Mouse (Mus musculus): ENCODE measurements around the gene Wbp1. TPM values are rescaled to one million over a fixed set of nuclear protein-coding genes. Genes with fewer than 3 reads are reported as not detected.
A peak's percentile ranks its signal among the peaks of the same experiment; 100 is the strongest.

The Wbp1 gene
- total RNA-seq, 1 experiment: 47.5 TPM

- H3K9ac ChIP-seq (ENCODE audit: insufficient read depth, low read depth, low read length, poor library complexity, severe bottlenecking): no peak overlapping the region
- TF ChIP-seq CHD2 (IDR thresholded peaks at IDR 0.05; ENCODE audit: low read depth, low read length): no peak
- no peak for TF ChIP-seq ZC3H11A (IDR thresholded peaks at IDR 0.05; ENCODE audit: borderline replicate concordance, low read depth, low read length)
- no peak for TF ChIP-seq ZNF384 (IDR thresholded peaks at IDR 0.05; ENCODE audit: low read depth, low read length)
- no peak for TF ChIP-seq HCFC1 (IDR thresholded peaks at IDR 0.05; ENCODE audit: borderline replicate concordance, insufficient read depth, low read length)
- TF ChIP-seq MAFK (IDR thresholded peaks at IDR 0.05; ENCODE audit: insufficient read depth, low read depth, low read length): no peak
- peaks cover 0 to 2% of the 10 kb centered on the region in 2 experiments; a peak in 2 of 4 replicates for H3K4me1 ChIP-seq (ENCODE audit: control insufficient read depth in 2 of 2, insufficient read depth in 2 of 2, low read length in 2 of 2, poor library complexity in 1 of 2)
- H3K27ac ChIP-seq (ENCODE audit: insufficient read depth, low read depth, low read length, poor library complexity, severe bottlenecking): no peak overlapping the region
- in situ Hi-C loops (cut with MboI; ENCODE audit: low sequenced_read_pairs in 2 of 2, unreplicated experiment in 2 of 2): no loop called here
- H3K4me3 ChIP-seq (ENCODE audit: insufficient read depth in 1 of 2, low read depth in 1 of 2, low read length in 2 of 2, poor library complexity in 1 of 2, severe bottlenecking in 1 of 2): no peak overlapping the region
- H3K36me3 ChIP-seq (ENCODE audit: control insufficient read depth, insufficient read depth, low read length, poor library complexity, severe bottlenecking): no peaks in the 10 kb centered on the region; the same call in 1 of the 2 replicates
- H3K9me3 ChIP-seq (ENCODE audit: control insufficient read depth, insufficient read depth, low read depth, low read length): no peaks in the 10 kb centered on the region
- DNase-seq (ENCODE audit: low read depth, low spot score): no peak
Observed at GRCm38 (mm10) chr6:83153485-83153884, 32.1 kb upstream of the Wbp1 start.

GRCm38 (mm10) chr6:83153038-83153437 is 31.7 kb upstream of the Wbp1 start:
- no peaks in the 10 kb centered on the region; the same call in 1 of the 2 replicates for H3K36me3 ChIP-seq (ENCODE audit: control insufficient read depth, insufficient read depth, low read length, poor library complexity, severe bottlenecking)
- H3K4me3 ChIP-seq (ENCODE audit: insufficient read depth in 1 of 2, low read depth in 1 of 2, low read length in 2 of 2, poor library complexity in 1 of 2, severe bottlenecking in 1 of 2): no peak overlapping the region
- TF ChIP-seq ZNF384 (IDR thresholded peaks at IDR 0.05; ENCODE audit: low read depth, low read length) (no peak), HCFC1 (IDR thresholded peaks at IDR 0.05; ENCODE audit: borderline replicate concordance, insufficient read depth, low read length) (no peak), MAFK (IDR thresholded peaks at IDR 0.05; ENCODE audit: insufficient read depth, low read depth, low read length) (no peak)
- no peaks in the 10 kb centered on the region for H3K9me3 ChIP-seq (ENCODE audit: control insufficient read depth, insufficient read depth, low read depth, low read length)
- in situ Hi-C loops (cut with MboI; ENCODE audit: low sequenced_read_pairs in 2 of 2, unreplicated experiment in 2 of 2): no loop called here
- no peak overlapping the region for H3K27ac ChIP-seq (ENCODE audit: insufficient read depth, low read depth, low read length, poor library complexity, severe bottlenecking)
- no peak overlapping the region for H3K9ac ChIP-seq (ENCODE audit: insufficient read depth, low read depth, low read length, poor library complexity, severe bottlenecking)
- DNase-seq (ENCODE audit: low read depth, low spot score): no peak
- H3K4me1 ChIP-seq (ENCODE audit: control insufficient read depth in 2 of 2, insufficient read depth in 2 of 2, low read length in 2 of 2, poor library complexity in 1 of 2): peaks cover 0 to 2% of the 10 kb centered on the region in 2 experiments; a peak in 2 of 4 replicates

- Histone ChIP-seq H3K9ac (ENCODE audit: insufficient read depth, low read depth, low read length, poor library complexity, severe bottlenecking) (no peak overlapping the region), H3K27ac (ENCODE audit: insufficient read depth, low read depth, low read length, poor library complexity, severe bottlenecking) (no peak overlapping the region), H3K4me1 (ENCODE audit: control insufficient read depth in 2 of 2, insufficient read depth in 2 of 2, low read length in 2 of 2, poor library complexity in 1 of 2) (peaks cover 0 to 8% of the 10 kb centered on the region in 2 experiments; a peak in 2 of 4 replicates), H3K36me3 (ENCODE audit: control insufficient read depth, insufficient read depth, low read length, poor library complexity, severe bottlenecking) (no peaks in the 10 kb centered on the region; the same call in 1 of the 2 replicates), H3K4me3 (ENCODE audit: insufficient read depth in 1 of 2, low read depth in 1 of 2, low read length in 2 of 2, poor library complexity in 1 of 2, severe bottlenecking in 1 of 2) (no peak overlapping the region), H3K9me3 (ENCODE audit: control insufficient read depth, insufficient read depth, low read depth, low read length) (no peaks in the 10 kb centered on the region)
- TF ChIP-seq ZC3H11A (IDR thresholded peaks at IDR 0.05; ENCODE audit: borderline replicate concordance, low read depth, low read length) (no peak), HCFC1 (IDR thresholded peaks at IDR 0.05; ENCODE audit: borderline replicate concordance, insufficient read depth, low read length) (no peak), CHD2 (IDR thresholded peaks at IDR 0.05; ENCODE audit: low read depth, low read length) (no peak)
- in situ Hi-C loops (cut with MboI; ENCODE audit: low sequenced_read_pairs in 2 of 2, unreplicated experiment in 2 of 2): no loop called here
- no peak for DNase-seq (ENCODE audit: low read depth, low spot score)
Observed at GRCm38 (mm10) chr6:83151721-83152120, 30.4 kb upstream of the Wbp1 start.

- in situ Hi-C loops (cut with MboI; ENCODE audit: low sequenced_read_pairs in 2 of 2, unreplicated experiment in 2 of 2): no loop called here
- Histone ChIP-seq H3K9ac (ENCODE audit: insufficient read depth, low read depth, low read length, poor library complexity, severe bottlenecking) (peak overlapping the region; percentile 17; the same call in 1 of the 2 replicates), H3K27ac (ENCODE audit: insufficient read depth, low read depth, low read length, poor library complexity, severe bottlenecking) (0 out of 2 replicates have a peak overlapping the region, but pooled peaks have one; percentile 46), H3K4me3 (ENCODE audit: insufficient read depth in 1 of 2, low read depth in 1 of 2, low read length in 2 of 2, poor library complexity in 1 of 2, severe bottlenecking in 1 of 2) (peak overlapping the region in 1 of 2 experiments; percentile 8; a peak in 1 of 4 replicates), H3K36me3 (ENCODE audit: control insufficient read depth, insufficient read depth, low read length, poor library complexity, severe bottlenecking) (no peaks in the 10 kb centered on the region), H3K9me3 (ENCODE audit: control insufficient read depth, insufficient read depth, low read depth, low read length) (no peaks in the 10 kb centered on the region), H3K4me1 (ENCODE audit: control insufficient read depth in 2 of 2, insufficient read depth in 2 of 2, low read length in 2 of 2, poor library complexity in 1 of 2) (peaks cover 1 to 10% of the 10 kb centered on the region in 2 experiments; a peak in 3 of 4 replicates)
- DNase-seq (ENCODE audit: low read depth, low spot score): no peak
- TF ChIP-seq MAFK (IDR thresholded peaks at IDR 0.05; ENCODE audit: insufficient read depth, low read depth, low read length) (no peak), ZC3H11A (IDR thresholded peaks at IDR 0.05; ENCODE audit: borderline replicate concordance, low read depth, low read length) (no peak), CHD2 (IDR thresholded peaks at IDR 0.05; ENCODE audit: low read depth, low read length) (no peak), ZNF384 (IDR thresholded peaks at IDR 0.05; ENCODE audit: low read depth, low read length) (no peak), HCFC1 (IDR thresholded peaks at IDR 0.05; ENCODE audit: borderline replicate concordance, insufficient read depth, low read length) (no peak)
Observed at GRCm38 (mm10) chr6:83147280-83147679, 25.9 kb upstream of the Wbp1 start.

GRCm38 (mm10) chr6:83145805-83146204 is 24.4 kb upstream of the Wbp1 start:
- H3K9ac ChIP-seq (ENCODE audit: insufficient read depth, low read depth, low read length, poor library complexity, severe bottlenecking): no peak overlapping the region
- H3K4me1 ChIP-seq (ENCODE audit: control insufficient read depth in 2 of 2, insufficient read depth in 2 of 2, low read length in 2 of 2, poor library complexity in 1 of 2): peaks cover 1 to 8% of the 10 kb centered on the region in 2 experiments; a peak in 2 of 4 replicates
- no peaks in the 10 kb centered on the region for H3K9me3 ChIP-seq (ENCODE audit: control insufficient read depth, insufficient read depth, low read depth, low read length)
- in situ Hi-C loops (cut with MboI; ENCODE audit: low sequenced_read_pairs in 2 of 2, unreplicated experiment in 2 of 2): no loop called here
- no peak overlapping the region for H3K27ac ChIP-seq (ENCODE audit: insufficient read depth, low read depth, low read length, poor library complexity, severe bottlenecking)
- TF ChIP-seq ZC3H11A (IDR thresholded peaks at IDR 0.05; ENCODE audit: borderline replicate concordance, low read depth, low read length) (no peak), HCFC1 (IDR thresholded peaks at IDR 0.05; ENCODE audit: borderline replicate concordance, insufficient read depth, low read length) (no peak), ZNF384 (IDR thresholded peaks at IDR 0.05; ENCODE audit: low read depth, low read length) (no peak), CHD2 (IDR thresholded peaks at IDR 0.05; ENCODE audit: low read depth, low read length) (no peak), MAFK (IDR thresholded peaks at IDR 0.05; ENCODE audit: insufficient read depth, low read depth, low read length) (no peak)
- no peaks in the 10 kb centered on the region for H3K36me3 ChIP-seq (ENCODE audit: control insufficient read depth, insufficient read depth, low read length, poor library complexity, severe bottlenecking)
- peak overlapping the region in 1 of 2 experiments; percentile 5; a peak in 1 of 4 replicates for H3K4me3 ChIP-seq (ENCODE audit: insufficient read depth in 1 of 2, low read depth in 1 of 2, low read length in 2 of 2, poor library complexity in 1 of 2, severe bottlenecking in 1 of 2)
- DNase-seq (ENCODE audit: low read depth, low spot score): no peak

Data from ES-E14 (cell line).